Mouse (Mus musculus) adrenal gland, postnatal 4 days (tissue): ENCODE measurements around the gene Eya3. TPM values are rescaled to one million over a fixed set of nuclear protein-coding genes. Genes with fewer than 3 reads are reported as not detected.

ENCODE experiments used
- total RNA-seq, 2 experiments: library from RNA; stranded (reverse); gene quantifications; 2 replicates each; pipeline ENCODE4 v1.2.3; 2021

Gene Eya3
- total RNA-seq, 2 experiments from 2014 or later: 24.3 to 27.3 TPM

Other genes starting within 250 kb of the Eya3 start
- 10 to 100 TPM; 48.5 to 59.9 TPM for gene Phactr4, start 216.5 kb upstream of the Eya3 start, total RNA-seq
- 10 to 100 TPM; 13.5 to 13.6 TPM for gene Med18, start 175.1 kb upstream of the Eya3 start, total RNA-seq
- 10 to 100 TPM; 12.5 to 14.3 TPM for gene Sesn2, start 128.5 kb upstream of the Eya3 start, total RNA-seq
- gene Atpif1, start 105.3 kb upstream of the Eya3 start, total RNA-seq: 100 to 1,000 TPM; 533 to 549 TPM
- gene Dnajc8, start 103.4 kb upstream of the Eya3 start, total RNA-seq: 100 to 1,000 TPM; 110 to 116 TPM
- gene Ptafr, start 74.9 kb upstream of the Eya3 start, total RNA-seq: 1 to 10 TPM; 2.1 to 2.4 TPM
- gene Xkr8, start 93.6 kb downstream of the Eya3 start, total RNA-seq: 1 to 10 TPM; 5.4 to 7.3 TPM
- 1 to 10 TPM; 2.2 to 3.0 TPM for gene Smpdl3b, start 118.3 kb downstream of the Eya3 start, total RNA-seq
- gene Rpa2, start 129.3 kb downstream of the Eya3 start, total RNA-seq: 10 to 100 TPM; 31.9 to 38.5 TPM
- 1 to 10 TPM; 2.6 to 2.8 TPM for gene Themis2, start 157.4 kb downstream of the Eya3 start, total RNA-seq
- gene Ppp1r8, start 204.2 kb downstream of the Eya3 start, total RNA-seq: 10 to 100 TPM; 56.5 to 56.7 TPM
- 10 to 100 TPM; 54.8 to 58.3 TPM for gene Stx12, start 245.5 kb downstream of the Eya3 start, total RNA-seq